Mouse (Mus musculus): ENCODE measurements around the gene Gm28168.
"Not testable (repeated sequence)": the region's sequence is repeated elsewhere in the genome, so short reads cannot be mapped to it uniquely, and the experiment has no call there.

The Gm28168 gene

DNA sequence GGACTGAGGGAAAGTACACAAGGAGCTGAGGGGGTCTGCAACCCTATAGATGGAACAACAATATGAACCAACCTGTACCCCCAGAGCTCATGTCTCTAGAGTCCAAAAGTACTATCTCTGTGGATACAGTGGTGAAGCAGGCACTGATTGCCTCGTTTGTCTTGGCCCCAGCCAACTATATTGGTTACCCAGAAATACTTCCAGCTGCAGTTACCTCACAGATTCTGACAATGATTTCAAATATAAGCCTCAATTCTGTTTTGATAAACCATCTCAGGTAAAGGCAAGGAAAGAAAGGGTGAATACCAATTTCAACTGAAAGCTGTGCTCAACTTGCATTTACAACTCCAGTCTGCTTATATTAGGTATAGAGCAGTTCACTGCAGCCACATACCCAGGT lies at the start of gene Gm28168:
Gene Gm28168, plus strand, starts transcription at position 301 of the 400 bp plus-strand sequence.
- not testable (repeated sequence) for DNase-seq (ENCODE audit: low spot score in 2 of 2)

GRCm38 (mm10) chr1:117965639-117966038 lies 37.8 kb downstream of the Gm28168 start, which contains the start of gene Gm7145:
Gene Gm7145 (plus strand): TSS chr1:117965939.
- DNase-seq (ENCODE audit: low spot score in 2 of 2), result no peak
